Mouse (Mus musculus): Measurements from ENCODE around the gene Tlnrd1. TPM values are rescaled to one million over a fixed set of nuclear protein-coding genes. Genes with fewer than 3 reads are reported as not detected.

Tlnrd1 gene
- polyA plus RNA-seq, 1 experiment from 2014 or later = 18.9 TPM

DNA sequence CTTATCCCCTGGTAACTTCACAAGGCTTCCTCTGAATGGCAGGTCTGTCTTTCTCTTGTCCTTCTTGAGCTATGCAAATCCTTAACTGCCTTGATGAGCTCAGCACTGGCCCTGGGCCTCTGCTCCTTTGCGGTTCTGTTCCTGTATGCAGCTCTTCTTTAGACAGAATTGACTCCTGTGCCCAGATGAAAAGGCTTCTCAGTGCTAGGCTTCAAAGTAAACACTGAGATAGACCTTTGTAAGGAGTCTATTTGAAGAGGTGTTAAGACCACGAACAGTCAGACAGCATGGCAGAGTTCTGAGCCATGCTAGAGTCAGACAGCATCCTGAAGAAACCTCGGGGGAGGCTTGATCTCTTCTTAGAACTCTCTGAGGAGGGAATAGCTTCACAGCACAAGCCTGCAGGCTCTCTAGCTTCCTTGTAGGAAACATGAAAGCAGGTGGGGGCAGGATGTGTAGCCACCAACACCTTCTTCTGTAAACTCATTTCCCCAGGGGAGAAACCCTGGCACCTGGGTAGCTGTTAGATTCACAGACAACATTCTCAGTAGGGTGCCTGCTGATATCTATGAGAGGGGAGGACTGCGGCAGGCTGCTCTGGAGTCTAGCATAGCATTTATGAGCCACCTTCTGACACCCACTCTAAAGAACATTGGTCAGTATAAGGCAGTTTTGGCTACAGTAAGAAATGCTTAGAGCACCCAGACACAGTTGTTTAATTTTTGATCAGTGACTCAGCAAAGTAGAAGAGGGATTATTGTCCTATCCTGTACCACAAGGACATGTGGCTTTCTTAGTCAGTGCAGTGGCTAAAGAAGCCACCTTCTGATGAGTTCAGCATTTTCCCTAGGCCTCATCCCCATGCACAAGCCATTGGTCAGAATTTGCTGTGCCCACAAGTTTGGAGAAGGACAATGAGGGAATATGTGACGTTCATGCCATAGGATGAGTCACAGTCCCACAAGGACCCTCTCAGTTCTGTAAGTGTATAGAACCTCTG is 31.4 kb downstream of the Tlnrd1 start:
- no peaks in the 10 kb centered on the region for H3K4me1 ChIP-seq (ENCODE audit: insufficient read depth, low read depth, low read length)
- no peaks in the 10 kb centered on the region for H3K27me3 ChIP-seq (replicated peaks; ENCODE audit: insufficient read depth, low read length)
- H3K36me3 ChIP-seq (ENCODE audit: insufficient read depth, low read length) = no peaks in the 10 kb centered on the region
- no peak overlapping the region for H3K4me3 ChIP-seq (ENCODE audit: low read depth, low read length)
- H3K27ac ChIP-seq (ENCODE audit: low read length) = no peak overlapping the region
- H3K9me3 ChIP-seq (ENCODE audit: low read length) = no peaks in the 10 kb centered on the region
- 42% methylated on average over 5 of the region's 5 CpGs for WGBS
- no peak for TF ChIP-seq EP300 (IDR thresholded peaks at IDR 0.05)
- TF ChIP-seq CTCF (IDR thresholded peaks at IDR 0.05) = no peak
- ATAC-seq (no peak), DNase-seq (ENCODE audit: low spot score) (no peak)
- no peak overlapping the region for H3K9ac ChIP-seq (replicated peaks; ENCODE audit: low read depth)
- no peak overlapping the region for H3K4me2 ChIP-seq (replicated peaks; ENCODE audit: low read depth, low read length)

DNA sequence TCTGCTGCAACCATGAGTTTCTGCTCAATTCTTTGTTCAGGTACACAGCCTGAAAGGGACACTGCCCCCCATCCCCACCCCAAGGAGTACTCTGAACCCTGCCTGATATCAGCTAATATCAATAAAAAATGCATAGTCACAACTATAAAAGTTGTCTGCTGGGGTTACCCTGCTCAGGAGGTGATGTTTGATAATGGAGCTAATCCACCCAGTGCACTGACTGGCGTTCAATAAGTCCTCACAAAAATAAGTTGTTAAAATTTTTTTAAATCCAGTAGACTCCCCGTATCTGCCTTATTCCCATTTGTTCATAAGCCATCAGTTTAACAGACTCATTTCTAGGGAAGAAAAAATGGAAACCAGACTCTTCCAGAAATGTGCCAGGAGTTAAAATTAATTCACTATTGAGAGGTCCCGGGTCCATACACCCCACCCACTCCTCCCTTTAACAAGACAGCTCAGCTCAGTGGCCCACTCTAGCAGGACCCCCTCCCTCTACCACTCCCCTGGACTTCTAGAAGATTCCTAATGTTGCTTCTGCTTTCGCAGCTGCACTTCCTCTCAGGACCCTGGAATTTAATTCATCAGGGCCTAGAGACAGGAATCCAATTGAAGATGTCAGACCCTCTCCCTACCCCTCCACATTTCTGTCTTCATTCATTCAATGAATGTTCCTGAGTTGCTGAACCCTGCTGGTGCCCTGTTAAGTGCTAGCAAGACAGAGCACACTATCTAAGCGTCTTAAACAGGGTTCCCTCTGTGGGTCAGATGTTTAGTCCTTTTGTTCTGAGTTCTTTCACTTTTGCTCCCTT is 32.3 kb downstream of the Tlnrd1 start:
- H3K9ac ChIP-seq (replicated peaks; ENCODE audit: low read depth) = no peak overlapping the region
- peaks cover 6% of the 10 kb centered on the region; the same call in 1 of the 2 replicates for H3K4me1 ChIP-seq (ENCODE audit: insufficient read depth, low read depth, low read length)
- DNase-seq (ENCODE audit: low spot score) = no peak
- H3K9me3 ChIP-seq (ENCODE audit: low read length) = no peaks in the 10 kb centered on the region
- no peak overlapping the region for H3K27ac ChIP-seq (ENCODE audit: low read length)
- no peak overlapping the region for H3K4me3 ChIP-seq (ENCODE audit: low read depth, low read length)
- no peak for ATAC-seq
- no peak for TF ChIP-seq EP300 (IDR thresholded peaks at IDR 0.05)
- no peak for TF ChIP-seq CTCF (IDR thresholded peaks at IDR 0.05)
- no peaks in the 10 kb centered on the region for H3K27me3 ChIP-seq (replicated peaks; ENCODE audit: insufficient read depth, low read length)
- H3K36me3 ChIP-seq (ENCODE audit: insufficient read depth, low read length) = no peaks in the 10 kb centered on the region
- 63% methylated on average over 5 of the region's 5 CpGs for WGBS
- H3K4me2 ChIP-seq (replicated peaks; ENCODE audit: low read depth, low read length) = no peak overlapping the region

DNA sequence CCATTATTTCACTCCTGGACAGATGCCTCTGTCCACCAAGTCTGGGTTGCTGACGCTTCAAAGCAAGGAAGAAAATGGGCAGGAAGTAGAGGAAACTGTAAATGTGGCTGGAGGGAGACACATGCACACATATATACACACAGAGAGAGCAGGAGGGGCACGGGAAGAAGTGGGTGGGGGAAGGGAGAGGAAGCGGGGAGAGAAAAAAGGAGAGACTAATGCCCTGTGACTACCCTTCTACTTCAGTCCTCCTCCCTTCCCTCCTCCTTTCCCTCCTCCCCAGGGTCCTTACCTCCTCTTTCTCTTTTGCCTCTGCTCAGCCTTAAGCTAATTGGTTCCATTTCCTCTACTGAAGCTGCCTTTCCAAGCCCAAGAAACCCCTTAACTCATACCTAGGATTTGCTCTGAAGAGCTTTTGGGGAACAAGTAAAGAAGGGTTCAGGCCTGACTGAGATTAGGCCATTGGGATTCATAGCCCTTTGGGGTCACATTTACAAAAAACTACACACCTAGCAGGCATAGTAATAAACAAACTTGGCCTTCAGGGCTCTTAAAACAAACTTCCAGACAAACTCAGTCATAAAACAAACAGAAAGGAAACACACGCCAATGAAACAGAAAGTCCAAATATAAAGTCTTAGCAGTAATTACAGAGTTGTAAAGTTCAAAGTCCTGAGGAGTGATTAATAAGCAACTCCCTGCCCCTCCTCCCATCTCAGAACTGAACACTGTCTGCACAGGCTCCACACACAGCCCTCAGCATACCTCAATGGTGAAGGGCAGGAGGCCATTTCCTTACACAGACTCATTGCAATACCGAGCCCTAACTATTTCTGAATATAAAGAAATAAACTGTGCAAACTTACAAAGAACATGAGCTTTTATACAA is 36.7 kb downstream of the Tlnrd1 start:
- Histone ChIP-seq H3K4me1 (ENCODE audit: insufficient read depth, low read depth, low read length) (peaks cover 10% of the 10 kb centered on the region; the same call in 1 of the 2 replicates), H3K4me2 (replicated peaks; ENCODE audit: low read depth, low read length) (no peak overlapping the region), H3K9ac (replicated peaks; ENCODE audit: low read depth) (no peak overlapping the region), H3K36me3 (ENCODE audit: insufficient read depth, low read length) (no peaks in the 10 kb centered on the region), H3K27me3 (replicated peaks; ENCODE audit: insufficient read depth, low read length) (no peaks in the 10 kb centered on the region), H3K4me3 (ENCODE audit: low read depth, low read length) (no peak overlapping the region), H3K9me3 (ENCODE audit: low read length) (no peaks in the 10 kb centered on the region), H3K27ac (ENCODE audit: low read length) (no peak overlapping the region)
- ATAC-seq (no peak; the same call in 1 of the 2 replicates), DNase-seq (ENCODE audit: low spot score) (no peak)
- WGBS = 35% methylated on average over 5 of the region's 5 CpGs
- TF ChIP-seq CTCF (IDR thresholded peaks at IDR 0.05) (no peak), EP300 (IDR thresholded peaks at IDR 0.05) (no peak)

DNA sequence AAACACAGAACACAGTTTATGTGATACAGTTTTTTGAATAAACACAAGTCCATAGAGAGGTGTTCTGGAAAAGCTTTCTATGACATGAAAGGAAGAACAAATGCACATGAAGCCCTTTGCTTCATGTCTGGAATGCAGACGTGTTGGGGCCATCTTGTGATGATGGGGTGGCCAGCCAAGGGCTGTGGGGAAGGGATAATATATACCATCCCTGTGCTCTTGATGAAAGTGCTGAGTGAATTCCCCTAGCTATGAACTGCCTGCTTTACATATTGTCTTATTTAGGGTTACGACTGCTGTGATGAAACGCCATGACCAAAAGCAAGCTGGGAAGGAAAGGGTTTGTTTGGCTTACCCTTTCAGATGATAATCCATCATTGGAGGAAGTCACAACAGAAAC is 39.3 kb downstream of the Tlnrd1 start:
- 62% methylated on average over 3 of the region's 3 CpGs for WGBS
- no peak overlapping the region for H3K4me2 ChIP-seq (replicated peaks; ENCODE audit: low read depth, low read length)
- no peaks in the 10 kb centered on the region for H3K36me3 ChIP-seq (ENCODE audit: insufficient read depth, low read length)
- no peaks in the 10 kb centered on the region for H3K27me3 ChIP-seq (replicated peaks; ENCODE audit: insufficient read depth, low read length)
- no peak for DNase-seq (ENCODE audit: low spot score)
- no peak overlapping the region for H3K4me3 ChIP-seq (ENCODE audit: low read depth, low read length)
- peak; percentile 21; the same call in 1 of the 2 replicates for ATAC-seq
- H3K27ac ChIP-seq (ENCODE audit: low read length) = no peak overlapping the region
- H3K9ac ChIP-seq (replicated peaks; ENCODE audit: low read depth) = no peak overlapping the region
- TF ChIP-seq EP300 (IDR thresholded peaks at IDR 0.05) (no peak), CTCF (IDR thresholded peaks at IDR 0.05) (no peak)
- no peaks in the 10 kb centered on the region for H3K9me3 ChIP-seq (ENCODE audit: low read length)
- peaks cover 18% of the 10 kb centered on the region; the same call in 1 of the 2 replicates for H3K4me1 ChIP-seq (ENCODE audit: insufficient read depth, low read depth, low read length)

DNA sequence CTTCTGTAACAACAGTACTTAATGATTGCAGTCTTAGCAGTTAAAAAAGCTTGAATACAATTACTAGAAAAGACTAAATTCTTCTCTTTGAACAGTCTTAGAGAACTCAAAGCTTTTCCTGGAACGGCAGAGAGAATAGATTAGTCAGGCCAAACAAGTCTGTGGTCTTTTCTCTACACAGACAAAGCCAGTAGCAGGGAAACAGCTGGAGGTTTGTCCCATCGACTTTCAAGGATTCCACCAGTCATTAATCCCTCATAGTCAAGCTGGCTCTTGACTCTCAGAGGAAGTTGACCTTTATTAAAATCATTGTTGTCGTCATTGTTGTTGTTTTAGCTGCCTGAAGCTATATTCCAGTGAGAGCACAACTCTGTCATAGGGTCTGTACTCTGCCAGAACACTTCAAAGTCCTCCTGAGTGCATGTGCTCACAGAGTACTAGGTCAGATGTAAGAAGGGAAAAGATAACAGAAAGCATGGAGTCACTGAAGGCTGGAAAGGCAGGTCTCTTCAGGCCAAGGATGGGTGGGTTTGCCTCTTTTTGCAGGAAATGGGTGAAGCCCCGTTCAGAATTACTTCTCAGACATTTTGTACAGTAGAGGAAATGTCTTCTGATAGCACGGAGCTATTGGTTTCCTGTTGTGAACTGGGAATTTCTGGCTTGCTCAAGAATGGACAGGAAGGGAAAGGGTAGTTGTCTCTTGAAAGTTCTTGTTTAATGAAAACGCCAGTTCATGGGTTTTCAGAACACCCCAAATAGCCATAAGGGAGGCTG is 41.4 kb downstream of the Tlnrd1 start:
- TF ChIP-seq CTCF (IDR thresholded peaks at IDR 0.05) (no peak), EP300 (IDR thresholded peaks at IDR 0.05) (peak; percentile 80)
- Histone ChIP-seq H3K27ac (ENCODE audit: low read length) (peak overlapping the region; percentile 66), H3K4me2 (replicated peaks; ENCODE audit: low read depth, low read length) (no peak overlapping the region), H3K9ac (replicated peaks; ENCODE audit: low read depth) (no peak overlapping the region), H3K4me1 (ENCODE audit: insufficient read depth, low read depth, low read length) (peaks cover 18% of the 10 kb centered on the region; the same call in 1 of the 2 replicates), H3K4me3 (ENCODE audit: low read depth, low read length) (no peak overlapping the region), H3K27me3 (replicated peaks; ENCODE audit: insufficient read depth, low read length) (no peaks in the 10 kb centered on the region), H3K36me3 (ENCODE audit: insufficient read depth, low read length) (no peaks in the 10 kb centered on the region), H3K9me3 (ENCODE audit: low read length) (no peaks in the 10 kb centered on the region)
- DNase-seq (ENCODE audit: low spot score) = peak; percentile 76
- 33% methylated on average over 6 of the region's 6 CpGs for WGBS
- ATAC-seq = peak; percentile 77

Data from lung, postnatal 0 days (tissue).